Mouse (Mus musculus) spleen, postnatal 10 days (tissue): ENCODE results near the gene Rprd1b.

Experiments
- DNase-seq, 2 experiments: peaks; one replicate each; pipeline ENCODE4 v3.0.0; 2021 to 2022; ENCODE audit warnings: low spot score in 2 of 2

The Rprd1b gene

DNA sequence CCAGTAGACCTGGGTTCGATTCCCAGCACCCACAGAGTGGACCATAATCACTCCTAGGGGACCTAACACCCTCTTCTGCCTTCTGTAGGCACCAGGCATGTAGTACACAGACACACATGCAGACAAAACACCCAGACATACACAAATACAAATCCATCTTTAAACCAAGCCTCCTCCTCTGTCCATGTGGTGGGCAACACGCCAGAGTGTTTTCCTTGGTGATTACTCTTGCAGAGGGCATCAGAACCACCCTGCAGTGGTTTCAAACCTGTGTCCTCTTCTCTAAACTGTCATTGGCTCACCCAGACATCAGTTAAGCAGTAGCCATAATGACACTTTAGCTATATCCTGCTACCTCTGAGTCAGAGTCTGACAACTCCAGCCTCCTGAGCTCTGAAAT is 142.1 kb downstream of the Rprd1b start:
- DNase-seq, result no peak

DNA sequence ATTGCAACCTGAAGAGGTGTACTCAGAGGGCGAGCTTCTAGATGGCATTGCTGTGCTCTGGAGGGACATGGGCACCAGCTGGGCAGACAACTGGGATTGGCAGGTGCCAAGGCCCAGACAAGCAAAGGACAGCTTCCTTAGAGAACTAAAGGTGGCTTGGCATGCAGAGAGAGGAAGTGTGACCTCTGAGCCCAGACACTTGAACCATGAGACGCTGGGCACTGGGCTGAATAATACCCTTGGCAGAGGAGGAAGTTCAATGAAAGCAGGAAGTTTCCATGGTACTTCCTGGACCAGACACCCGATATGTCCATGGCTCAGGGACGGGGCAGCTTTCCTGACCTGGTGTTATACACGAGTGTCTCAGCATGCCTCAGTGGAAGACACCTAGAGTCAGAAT is 146.1 kb downstream of the Rprd1b start:
- no peak for DNase-seq

DNA sequence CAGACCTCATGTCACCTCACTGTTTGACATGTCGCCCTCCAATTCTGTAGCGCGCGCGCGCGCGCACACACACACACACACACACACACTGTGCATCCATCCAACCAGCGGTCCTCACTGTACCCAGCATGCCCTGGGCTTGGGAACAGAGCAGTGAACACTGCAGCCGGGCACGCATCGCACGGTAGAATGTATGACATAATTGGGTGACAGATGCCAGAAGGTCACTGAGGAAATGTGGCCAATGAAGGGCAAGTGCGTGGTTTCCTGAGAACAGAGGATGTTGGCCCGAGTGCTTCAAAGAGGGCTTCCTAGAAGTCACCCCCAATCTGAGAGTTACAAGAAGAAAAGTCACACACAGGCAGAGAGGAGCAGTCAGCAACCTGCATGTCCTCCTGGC is 146.7 kb downstream of the Rprd1b start:
- DNase-seq, result no peak

DNA sequence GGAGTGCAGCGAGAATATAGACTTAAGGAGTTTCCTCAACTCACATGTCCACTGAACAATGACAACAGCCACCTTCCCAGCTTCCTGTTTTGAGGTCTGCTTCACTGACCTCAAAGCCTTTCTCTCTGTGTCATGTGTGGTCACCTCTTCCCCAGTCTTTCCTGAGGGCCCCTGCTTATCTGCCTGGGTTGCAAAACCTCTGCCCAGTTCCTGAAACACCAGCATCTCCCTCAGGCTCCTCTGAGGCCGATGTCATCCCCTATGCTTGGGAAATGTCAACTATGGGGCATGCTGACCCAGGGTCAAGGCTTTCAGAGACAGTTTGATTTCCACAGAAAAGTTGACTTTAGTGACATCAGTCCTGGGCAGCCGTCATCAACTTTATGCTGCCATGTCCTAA is 147.1 kb downstream of the Rprd1b start:
- DNase-seq, result no peak

DNA sequence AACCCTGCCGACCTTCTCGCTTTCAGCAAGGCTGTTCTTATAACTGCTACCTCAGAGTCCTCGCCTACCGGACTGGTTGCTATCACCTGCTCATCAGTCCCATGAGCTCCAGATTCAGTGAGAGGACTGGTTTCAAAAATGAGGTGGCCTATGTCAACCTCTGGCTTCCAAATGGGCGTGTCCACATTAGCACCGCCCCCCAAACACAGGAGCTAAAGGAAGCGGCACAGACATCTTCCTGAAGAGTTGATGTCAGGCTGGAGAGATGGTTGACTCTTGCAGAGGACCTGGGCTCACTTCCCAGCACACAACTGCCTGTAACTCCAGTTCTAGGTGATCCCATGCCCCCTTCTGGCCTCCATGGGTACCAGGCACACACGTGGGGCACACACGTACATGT is 148.5 kb downstream of the Rprd1b start:
- DNase-seq, result no peak

DNA sequence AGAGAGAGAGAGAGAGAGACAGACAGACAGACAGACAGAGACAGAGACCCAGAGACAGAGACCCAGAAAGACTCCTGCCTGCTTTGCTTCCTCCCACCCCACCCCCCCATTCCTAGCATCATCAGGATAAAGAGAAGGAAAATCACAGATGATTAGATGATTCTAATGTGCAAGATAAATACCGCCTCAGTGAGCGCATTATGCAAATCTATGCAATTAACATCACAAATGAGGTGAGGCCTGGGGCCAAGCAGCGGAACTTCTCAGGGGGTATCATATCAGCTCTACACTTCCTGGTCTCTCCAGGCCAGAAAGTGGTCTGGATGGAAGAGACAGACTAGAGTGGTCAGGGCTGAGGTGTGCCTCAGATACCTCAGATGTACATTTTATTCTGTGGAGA is 149.3 kb downstream of the Rprd1b start:
- no peak for DNase-seq

DNA sequence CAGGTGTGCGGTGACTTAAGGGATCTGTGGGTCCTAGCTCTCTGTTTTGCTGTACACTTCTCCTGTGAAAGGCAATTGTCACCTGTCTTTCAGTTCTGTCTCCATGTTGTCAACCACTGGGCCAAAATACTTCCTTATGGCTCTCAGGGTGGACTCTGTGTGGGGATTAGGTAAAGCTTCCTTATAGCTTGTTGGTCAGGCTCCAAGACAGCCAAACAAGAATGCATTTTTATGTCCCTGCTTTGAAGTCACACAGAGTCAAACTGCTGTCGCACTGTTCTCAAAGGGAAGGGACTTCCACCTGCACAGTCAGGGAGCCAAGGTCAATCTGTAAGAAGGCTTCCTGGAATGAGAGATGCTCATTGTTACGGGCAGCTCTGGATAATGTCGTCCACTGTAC is 149.8 kb downstream of the Rprd1b start:
- DNase-seq, result no peak

DNA sequence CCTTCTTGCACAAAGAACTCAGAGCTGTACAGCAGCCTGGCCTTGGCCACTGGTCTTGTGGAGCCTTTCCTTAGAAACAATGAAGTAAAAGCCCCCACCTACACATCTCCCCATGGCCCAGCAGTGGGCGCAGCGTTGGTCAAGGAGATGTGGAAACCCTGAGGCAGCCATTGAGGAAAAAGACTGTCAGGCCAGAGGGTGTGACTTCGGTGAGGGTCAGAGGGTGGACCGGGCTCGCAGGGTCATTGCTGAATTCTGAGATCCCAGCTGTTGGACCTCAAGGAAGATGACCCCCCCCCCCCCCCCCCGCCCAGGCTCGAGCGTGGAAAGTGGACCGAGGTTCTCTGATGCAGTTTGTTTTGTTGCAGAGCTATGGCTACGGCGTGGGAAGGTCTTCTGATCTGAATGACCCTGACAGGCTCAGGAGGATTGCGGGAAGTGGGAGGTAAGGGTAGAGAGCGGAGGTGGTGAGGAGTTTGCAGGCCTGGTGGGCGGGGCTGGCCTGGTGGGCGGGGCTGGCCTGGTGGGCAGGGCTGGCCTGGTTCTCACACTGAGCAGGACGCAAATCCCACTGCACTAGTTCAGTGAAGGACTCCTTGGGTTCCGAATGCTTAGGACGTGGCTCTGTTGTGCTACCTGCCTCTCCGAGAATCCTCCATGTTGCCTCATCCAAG is 150.5 kb downstream of the Rprd1b start:
- peak; percentile 61 to 85 for DNase-seq

DNA sequence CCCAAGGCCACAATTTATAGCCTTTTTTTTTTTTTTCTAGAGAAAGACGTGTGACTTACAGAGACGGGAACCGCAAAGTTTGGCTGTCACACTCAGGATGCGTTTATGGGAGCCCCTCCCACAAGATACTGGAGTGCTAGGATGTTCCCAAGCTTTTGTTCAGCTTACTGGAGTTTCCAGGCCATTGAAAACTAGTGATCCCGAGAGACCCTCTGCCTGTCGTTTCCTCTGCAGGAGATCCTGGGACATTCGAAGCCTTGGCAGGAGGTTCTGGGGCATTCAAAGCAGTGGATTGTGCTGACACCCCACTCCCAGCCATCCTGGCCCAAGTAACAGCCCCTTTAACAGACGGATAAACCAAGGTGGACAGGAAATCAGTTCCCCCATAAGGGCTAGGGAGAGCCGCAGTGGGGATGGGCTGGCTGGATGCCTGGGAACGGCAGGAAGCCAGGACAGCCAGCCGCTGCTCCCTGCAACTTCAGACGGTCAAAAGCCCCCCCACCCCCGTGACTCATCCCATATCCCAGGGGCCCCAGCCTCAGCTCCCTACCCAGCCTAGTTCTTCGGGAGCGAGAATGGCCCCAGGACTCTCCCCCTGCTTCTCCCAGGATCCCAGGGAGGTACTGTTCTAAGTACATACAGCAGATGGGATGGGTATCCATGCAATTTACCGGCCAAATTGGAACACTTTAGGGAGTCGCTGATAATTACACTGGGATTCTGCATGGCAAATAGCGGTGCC is 151.2 kb downstream of the Rprd1b start:
- DNase-seq, result no peak

DNA sequence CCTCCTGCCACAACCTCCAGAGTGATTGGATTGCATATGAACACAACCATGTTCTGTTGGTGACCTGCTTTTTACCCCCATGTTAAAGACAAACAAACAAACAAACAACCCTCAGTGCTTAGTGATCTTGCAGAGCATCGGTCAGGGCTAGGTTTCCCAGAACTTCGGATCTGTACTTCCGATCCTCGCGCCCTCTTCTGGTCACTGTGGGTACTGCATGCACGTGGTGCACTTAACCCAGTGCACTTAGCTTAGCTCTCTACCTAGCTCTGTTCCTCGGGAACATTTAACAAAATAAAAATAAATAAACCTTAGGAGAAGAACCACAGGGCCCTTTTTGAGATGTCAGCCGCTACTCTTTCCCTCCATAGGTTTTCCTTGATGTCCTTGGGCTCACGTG is 152.5 kb downstream of the Rprd1b start:
- DNase-seq, result peak; percentile 75 to 88
